ENCODE assay signal across 16 mouse cellular contexts in the genomic region with DNA sequence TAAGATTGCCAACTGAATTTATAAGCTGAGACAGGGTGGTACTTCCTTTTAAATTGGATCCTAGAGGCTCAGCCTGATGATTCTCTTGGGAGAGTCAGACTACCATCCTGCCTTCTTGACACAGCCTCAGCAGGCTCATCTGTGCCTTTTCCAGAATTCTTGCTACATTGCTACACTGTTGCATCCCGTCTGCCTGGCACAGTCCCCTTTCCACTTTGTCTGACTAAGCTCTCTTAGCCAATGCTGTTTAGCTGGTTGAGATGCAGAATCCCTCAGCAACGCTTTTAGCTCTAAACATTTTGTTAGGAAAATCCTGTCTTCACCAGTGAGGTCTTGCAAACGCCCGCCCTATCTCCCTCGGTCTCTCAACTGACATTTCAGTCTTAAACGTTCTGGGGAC.
DNase-seq lines count a peak whose midpoint lies in the region; ATAC-seq and TF ChIP-seq lines count a peak whose summit lies in the region.
"Had no signal": no experiment of that assay in that cellular context is flagged by ENCODE, and none has a peak within 500 bp of the region (broad histone marks: within the 10 kb centered on the region; RNA-seq: fewer than 3 reads in every experiment).

No protein-coding gene starts in this region.

- no peak for DNase-seq in forebrain, postnatal 0 days
- peak; percentile 19 for DNase-seq in midbrain, embryonic 11.5 days (ENCODE audit: low spot score, missing footprints)
- peak; percentile 53 for DNase-seq in brain, adult 2 months (ENCODE audit: low read depth, low spot score)
- DNase-seq in B cell, adult 2 months: no peak
- DNase-seq: cerebellum, adult 11-12 months; cerebellum, adult 9-10 months; cerebellum, postnatal 25 days; gastrocnemius, postnatal 36 days; heart, adult 11 months; heart, postnatal 36 days had no signal

- no peak overlapping the region for H3K27ac ChIP-seq in forebrain, postnatal 0 days (ENCODE audit: low read depth, low read length)
- H3K27ac ChIP-seq in forebrain, embryonic 15.5 days (replicated peaks): no peak overlapping the region
- H3K27ac ChIP-seq in midbrain, embryonic 11.5 days (ENCODE audit: low read depth, low read length): no peak overlapping the region
- no peak overlapping the region for H3K27ac ChIP-seq in midbrain, embryonic 15.5 days
- H3K27ac ChIP-seq: embryonic facial prominence, embryonic 13.5 days; forebrain, embryonic 13.5 days; heart, embryonic 13.5 days had no signal

- H3K4me1 ChIP-seq in forebrain, postnatal 0 days (ENCODE audit: insufficient read depth): no peaks in the 10 kb centered on the region
- H3K4me1 ChIP-seq in forebrain, embryonic 15.5 days: peaks cover 3% of the 10 kb centered on the region; the same call in 1 of the 2 replicates
- peaks cover 5% of the 10 kb centered on the region; the same call in 1 of the 2 replicates for H3K4me1 ChIP-seq in midbrain, embryonic 11.5 days (ENCODE audit: control insufficient read depth, insufficient read depth, low read length)
- peaks cover 4% of the 10 kb centered on the region for H3K4me1 ChIP-seq in midbrain, embryonic 15.5 days
- H3K4me1 ChIP-seq: embryonic facial prominence, embryonic 13.5 days; heart, embryonic 13.5 days had no signal

- no peaks in the 10 kb centered on the region for H3K36me3 ChIP-seq in forebrain, postnatal 0 days (ENCODE audit: insufficient read depth)
- H3K36me3 ChIP-seq in forebrain, embryonic 15.5 days: no peaks in the 10 kb centered on the region
- no peaks in the 10 kb centered on the region for H3K36me3 ChIP-seq in midbrain, embryonic 11.5 days (ENCODE audit: control insufficient read depth, insufficient read depth, low read length)
- no peaks in the 10 kb centered on the region for H3K36me3 ChIP-seq in midbrain, embryonic 15.5 days (replicated peaks)
- H3K36me3 ChIP-seq: embryonic facial prominence, embryonic 13.5 days; heart, embryonic 13.5 days had no signal

- no peak overlapping the region for H3K4me2 ChIP-seq in forebrain, postnatal 0 days (ENCODE audit: low read depth)
- no peak overlapping the region for H3K4me2 ChIP-seq in forebrain, embryonic 15.5 days (replicated peaks)
- no peak overlapping the region for H3K4me2 ChIP-seq in midbrain, embryonic 11.5 days
- no peak overlapping the region for H3K4me2 ChIP-seq in midbrain, embryonic 15.5 days
- H3K4me2 ChIP-seq: embryonic facial prominence, embryonic 13.5 days; forebrain, embryonic 13.5 days; heart, embryonic 13.5 days had no signal

- ATAC-seq in forebrain, postnatal 0 days: peak; percentile 34; the same call in 1 of the 2 replicates
- no peak for ATAC-seq in forebrain, embryonic 15.5 days (replicated peaks)
- no peak for ATAC-seq in midbrain, embryonic 11.5 days (ENCODE audit: low FRiP score)
- no peak for ATAC-seq in midbrain, embryonic 15.5 days (replicated peaks)
- ATAC-seq: forebrain, embryonic 13.5 days; hindbrain, embryonic 16.5 days had no signal

- no peak for TF ChIP-seq CTCF in forebrain, postnatal 0 days (IDR thresholded peaks at IDR 0.05; ENCODE audit: low read depth)

- 61% methylated on average over 6 of the region's 6 CpGs for WGBS in forebrain, postnatal 0 days
- WGBS in forebrain, embryonic 15.5 days: 81% methylated on average over 6 of the region's 6 CpGs
- 83% methylated on average over 6 of the region's 6 CpGs for WGBS in midbrain, embryonic 11.5 days
- 84% methylated on average over 6 of the region's 6 CpGs for WGBS in midbrain, embryonic 15.5 days

- no peaks in the 10 kb centered on the region for H3K9me3 ChIP-seq in forebrain, postnatal 0 days (ENCODE audit: low read length)
- no peaks in the 10 kb centered on the region for H3K9me3 ChIP-seq in forebrain, embryonic 15.5 days
- no peaks in the 10 kb centered on the region for H3K9me3 ChIP-seq in midbrain, embryonic 11.5 days (ENCODE audit: control insufficient read depth, low read length)
- H3K9me3 ChIP-seq in midbrain, embryonic 15.5 days: no peaks in the 10 kb centered on the region
- H3K9me3 ChIP-seq: forebrain, embryonic 13.5 days; heart, embryonic 13.5 days had no signal

- H3K9ac ChIP-seq in forebrain, postnatal 0 days: no peak overlapping the region
- no peak overlapping the region for H3K9ac ChIP-seq in forebrain, embryonic 15.5 days (replicated peaks)
- H3K9ac ChIP-seq in midbrain, embryonic 11.5 days (ENCODE audit: low read length): no peak overlapping the region
- H3K9ac ChIP-seq in midbrain, embryonic 15.5 days: no peak overlapping the region
- H3K9ac ChIP-seq: embryonic facial prominence, embryonic 13.5 days; forebrain, embryonic 13.5 days; heart, embryonic 13.5 days had no signal

- H3K4me3 ChIP-seq in forebrain, postnatal 0 days (ENCODE audit: low read depth, low read length): no peak overlapping the region
- no peak overlapping the region for H3K4me3 ChIP-seq in forebrain, embryonic 15.5 days
- no peak overlapping the region for H3K4me3 ChIP-seq in midbrain, embryonic 11.5 days (ENCODE audit: low read depth, low read length)
- no peak overlapping the region for H3K4me3 ChIP-seq in midbrain, embryonic 15.5 days
- H3K4me3 ChIP-seq: embryonic facial prominence, embryonic 13.5 days; forebrain, embryonic 13.5 days; heart, embryonic 13.5 days had no signal

- no peaks in the 10 kb centered on the region for H3K27me3 ChIP-seq in forebrain, postnatal 0 days (ENCODE audit: insufficient read depth, low read length)
- no peaks in the 10 kb centered on the region for H3K27me3 ChIP-seq in forebrain, embryonic 15.5 days
- H3K27me3 ChIP-seq in midbrain, embryonic 11.5 days (ENCODE audit: control insufficient read depth, insufficient read depth, low read length): no peaks in the 10 kb centered on the region
- H3K27me3 ChIP-seq in midbrain, embryonic 15.5 days (replicated peaks): no peaks in the 10 kb centered on the region
- H3K27me3 ChIP-seq: forebrain, embryonic 13.5 days had no signal

Comparison
In these comparisons a context has a peak if more than half of its experiments do, and no peak if none do; other contexts are left out.
1. DNase-seq: peak in midbrain, embryonic 11.5 days (single experiment) and brain, adult 2 months (single experiment); none in forebrain, postnatal 0 days (single experiment) and B cell, adult 2 months (0 of 2).